Mouse (Mus musculus): ENCODE measurements at regions not wholly inside any gene's neighbourhood (a gene's known extent, or its start where the extent isn't known, plus 50 kb on each side); places are given as distances from the start of the nearest gene placed in this dataset.

GRCm38 (mm10) chr16:62623938-62624337, 162.7 kb downstream of the Nsun3 start:
- no peak for ATAC-seq (ENCODE audit: insufficient read depth)
- TF ChIP-seq EP300 (IDR thresholded peaks at IDR 0.05; ENCODE audit: low read depth): no peak
- TF ChIP-seq CTCF (IDR thresholded peaks at IDR 0.05; ENCODE audit: low read depth): no peak
- WGBS (ENCODE audit: insufficient replicate concordance): 59% methylated on average over 6 of the region's 6 CpGs

GRCm38 (mm10) chr16:62610873-62611272, 175.7 kb downstream of the Nsun3 start:
- ATAC-seq (ENCODE audit: insufficient read depth): no peak
- WGBS (ENCODE audit: insufficient replicate concordance): 64% methylated on average over 5 of the region's 5 CpGs

More at GRCm38 (mm10) chr16:62623938-62624337, 162.7 kb downstream of the Nsun3 start:
- Histone ChIP-seq H3K9ac (replicated peaks) (no peak overlapping the region), H3K36me3 (replicated peaks; ENCODE audit: control insufficient read depth, insufficient read depth, low read depth) (no peaks in the 10 kb centered on the region), H3K9me3 (ENCODE audit: control insufficient read depth, low read length) (no peaks in the 10 kb centered on the region), H3K4me2 (ENCODE audit: low read depth) (no peak overlapping the region), H3K4me3 (ENCODE audit: insufficient read depth in 1 of 2, low read depth in 2 of 2, low read length in 2 of 2) (no peak overlapping the region), H3K27ac (no peak overlapping the region), H3K4me1 (replicated peaks; ENCODE audit: control insufficient read depth in 2 of 2, insufficient read depth in 2 of 2, low read length in 1 of 2) (no peaks in the 10 kb centered on the region), H3K27me3 (ENCODE audit: control insufficient read depth, insufficient read depth, low read length) (no peaks in the 10 kb centered on the region)
- DNase-seq (ENCODE audit: low read depth in 3 of 3, low spot score in 3 of 3): no peak

GRCm38 (mm10) chr16:62608617-62609016, 178.0 kb downstream of the Nsun3 start:
- H3K27ac ChIP-seq: no peak overlapping the region
- no peak for DNase-seq (ENCODE audit: low read depth in 3 of 3, low spot score in 3 of 3)
- H3K4me3 ChIP-seq (ENCODE audit: insufficient read depth in 1 of 2, low read depth in 2 of 2, low read length in 2 of 2): no peak overlapping the region
- no peak overlapping the region for H3K4me2 ChIP-seq (ENCODE audit: low read depth)
- WGBS (ENCODE audit: insufficient replicate concordance): 63% methylated on average over 3 of the region's 3 CpGs
- H3K9ac ChIP-seq (replicated peaks): no peak overlapping the region
- no peaks in the 10 kb centered on the region for H3K36me3 ChIP-seq (replicated peaks; ENCODE audit: control insufficient read depth, insufficient read depth, low read depth)
- H3K27me3 ChIP-seq (ENCODE audit: control insufficient read depth, insufficient read depth, low read length): no peaks in the 10 kb centered on the region
- ATAC-seq (ENCODE audit: insufficient read depth): no peak
- H3K9me3 ChIP-seq (ENCODE audit: control insufficient read depth, low read length): no peaks in the 10 kb centered on the region
- no peaks in the 10 kb centered on the region for H3K4me1 ChIP-seq (replicated peaks; ENCODE audit: control insufficient read depth in 2 of 2, insufficient read depth in 2 of 2, low read length in 1 of 2)
- no peak for TF ChIP-seq CTCF (IDR thresholded peaks at IDR 0.05; ENCODE audit: low read depth)
- no peak for TF ChIP-seq EP300 (IDR thresholded peaks at IDR 0.05; ENCODE audit: low read depth)

More at GRCm38 (mm10) chr16:62610873-62611272, 175.7 kb downstream of the Nsun3 start:
- no peak overlapping the region for H3K4me3 ChIP-seq (ENCODE audit: insufficient read depth in 1 of 2, low read depth in 2 of 2, low read length in 2 of 2)
- no peaks in the 10 kb centered on the region for H3K36me3 ChIP-seq (replicated peaks; ENCODE audit: control insufficient read depth, insufficient read depth, low read depth)
- H3K4me2 ChIP-seq (ENCODE audit: low read depth): no peak overlapping the region
- H3K9ac ChIP-seq (replicated peaks): no peak overlapping the region
- no peaks in the 10 kb centered on the region for H3K4me1 ChIP-seq (replicated peaks; ENCODE audit: control insufficient read depth in 2 of 2, insufficient read depth in 2 of 2, low read length in 1 of 2)
- H3K9me3 ChIP-seq (ENCODE audit: control insufficient read depth, low read length): no peaks in the 10 kb centered on the region
- H3K27ac ChIP-seq: no peak overlapping the region
- H3K27me3 ChIP-seq (ENCODE audit: control insufficient read depth, insufficient read depth, low read length): no peaks in the 10 kb centered on the region
- no peak for TF ChIP-seq EP300 (IDR thresholded peaks at IDR 0.05; ENCODE audit: low read depth)
- no peak for TF ChIP-seq CTCF (IDR thresholded peaks at IDR 0.05; ENCODE audit: low read depth)
- no peak for DNase-seq (ENCODE audit: low read depth in 3 of 3, low spot score in 3 of 3)

GRCm38 (mm10) chr16:62605920-62606319, 180.7 kb downstream of the Nsun3 start:
- Histone ChIP-seq H3K4me2 (ENCODE audit: low read depth) (no peak overlapping the region), H3K4me3 (ENCODE audit: insufficient read depth in 1 of 2, low read depth in 2 of 2, low read length in 2 of 2) (no peak overlapping the region), H3K27me3 (ENCODE audit: control insufficient read depth, insufficient read depth, low read length) (no peaks in the 10 kb centered on the region), H3K4me1 (replicated peaks; ENCODE audit: control insufficient read depth in 2 of 2, insufficient read depth in 2 of 2, low read length in 1 of 2) (no peaks in the 10 kb centered on the region), H3K9ac (replicated peaks) (no peak overlapping the region), H3K36me3 (replicated peaks; ENCODE audit: control insufficient read depth, insufficient read depth, low read depth) (no peaks in the 10 kb centered on the region), H3K9me3 (ENCODE audit: control insufficient read depth, low read length) (no peaks in the 10 kb centered on the region), H3K27ac (no peak overlapping the region)
- TF ChIP-seq CTCF (IDR thresholded peaks at IDR 0.05; ENCODE audit: low read depth): no peak
- TF ChIP-seq EP300 (IDR thresholded peaks at IDR 0.05; ENCODE audit: low read depth): no peak
- ATAC-seq (ENCODE audit: insufficient read depth) (no peak), DNase-seq (ENCODE audit: low read depth in 3 of 3, low spot score in 3 of 3) (no peak)
- WGBS (ENCODE audit: insufficient replicate concordance): 74% methylated on average over 1 of the region's 1 CpGs

- H3K4me3 ChIP-seq (ENCODE audit: insufficient read depth in 1 of 2, low read depth in 2 of 2, low read length in 2 of 2): no peak overlapping the region
- H3K27ac ChIP-seq: no peak overlapping the region
- DNase-seq (ENCODE audit: low read depth in 3 of 3, low spot score in 3 of 3): no peak
- no peaks in the 10 kb centered on the region for H3K36me3 ChIP-seq (replicated peaks; ENCODE audit: control insufficient read depth, insufficient read depth, low read depth)
- no peaks in the 10 kb centered on the region for H3K27me3 ChIP-seq (ENCODE audit: control insufficient read depth, insufficient read depth, low read length)
- no peaks in the 10 kb centered on the region for H3K4me1 ChIP-seq (replicated peaks; ENCODE audit: control insufficient read depth in 2 of 2, insufficient read depth in 2 of 2, low read length in 1 of 2)
- H3K9me3 ChIP-seq (ENCODE audit: control insufficient read depth, low read length): no peaks in the 10 kb centered on the region
- peak; percentile 18; the same call in 1 of the 2 replicates for TF ChIP-seq CTCF (IDR thresholded peaks at IDR 0.05; ENCODE audit: low read depth)
- TF ChIP-seq EP300 (IDR thresholded peaks at IDR 0.05; ENCODE audit: low read depth): no peak
- no peak overlapping the region for H3K9ac ChIP-seq (replicated peaks)
- no peak overlapping the region for H3K4me2 ChIP-seq (ENCODE audit: low read depth)
- no peak for ATAC-seq (ENCODE audit: insufficient read depth)
- 34% methylated on average over 4 of the region's 4 CpGs for WGBS (ENCODE audit: insufficient replicate concordance)
Observed at GRCm38 (mm10) chr16:62562051-62562450, 224.6 kb downstream of the Nsun3 start.
